In the genomic region with DNA sequence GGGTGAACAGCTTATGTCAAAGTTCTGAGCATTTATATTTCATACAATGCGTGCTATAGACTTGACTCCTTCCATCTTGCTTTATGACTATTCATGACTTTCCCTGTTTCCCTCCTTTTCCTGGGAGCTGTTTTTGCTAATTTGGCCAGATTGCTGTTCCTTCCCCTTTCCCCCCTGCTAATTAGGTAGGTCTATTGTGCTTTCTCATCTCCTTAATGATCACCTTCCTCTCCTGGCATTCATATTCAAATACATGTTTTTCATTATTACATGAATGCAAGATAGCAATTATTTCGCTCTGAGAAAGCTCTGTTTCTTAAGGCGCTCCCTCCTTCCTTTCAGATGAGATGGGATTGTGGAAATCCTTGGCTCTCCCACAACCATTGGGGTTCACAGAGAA, we compare ENCODE assay signal across 16 mouse cellular contexts.
"Had no signal": no experiment of that assay in that cellular context is flagged by ENCODE, and none has a peak within 500 bp of the region (broad histone marks: within the 10 kb centered on the region; RNA-seq: fewer than 3 reads in every experiment).

No protein-coding gene starts in this region.

- H3K4me2 ChIP-seq: kidney, embryonic 15.5 days; limb, embryonic 13.5 days; liver, embryonic 12.5 days; liver, embryonic 15.5 days; lung, embryonic 15.5 days; midbrain, embryonic 11.5 days had no signal

- H3K9ac ChIP-seq: kidney, embryonic 15.5 days; limb, embryonic 13.5 days; liver, embryonic 12.5 days; liver, embryonic 15.5 days; lung, embryonic 15.5 days had no signal

- H3K4me1 ChIP-seq: liver, embryonic 12.5 days; liver, embryonic 15.5 days had no signal

- H3K27ac ChIP-seq: kidney, embryonic 15.5 days; limb, embryonic 13.5 days; liver, embryonic 12.5 days; liver, embryonic 15.5 days; lung, embryonic 15.5 days had no signal

- H3K4me3 ChIP-seq: kidney, embryonic 15.5 days; limb, embryonic 13.5 days; liver, embryonic 12.5 days; liver, embryonic 15.5 days; lung, embryonic 15.5 days had no signal

- ATAC-seq: liver, embryonic 12.5 days had no signal

- H3K36me3 ChIP-seq: kidney, embryonic 15.5 days; limb, embryonic 13.5 days; liver, embryonic 12.5 days; liver, embryonic 15.5 days; lung, embryonic 15.5 days had no signal

- DNase-seq: kidney, adult 8-10 months; kidney, postnatal 10 days; kidney, postnatal 36 days; left cerebral cortex, postnatal 4 days; liver; lung, adult 18-20 months; lung, postnatal 10 days; lung, postnatal 36 days; midbrain, embryonic 14.5 days; thymus, postnatal 25 days had no signal

- H3K9me3 ChIP-seq: kidney, embryonic 15.5 days; limb, embryonic 13.5 days; liver, embryonic 12.5 days; liver, embryonic 15.5 days; lung, embryonic 15.5 days had no signal

- H3K27me3 ChIP-seq: kidney, embryonic 15.5 days; limb, embryonic 13.5 days; liver, embryonic 12.5 days; liver, embryonic 15.5 days; lung, embryonic 15.5 days had no signal
